Mouse (Mus musculus): ENCODE results near the gene Tgm3. TPM values are rescaled to one million over a fixed set of nuclear protein-coding genes. Genes with fewer than 3 reads are reported as not detected.

The Tgm3 gene
- polyA plus RNA-seq (2012; rRNA removed): 0.41 and 0.52 TPM in 2 replicates

GRCm38 (mm10) chr2:130012026-130012425 lies at the start of gene Tgm3:
Gene Tgm3 (plus strand): TSS chr2:130012349.
- no peak for DNase-seq (ENCODE audit: low read depth)

- DNase-seq (ENCODE audit: low read depth): no peak
Observed at GRCm38 (mm10) chr2:129980608-129981007, 31.5 kb upstream of the Tgm3 start.

GRCm38 (mm10) chr2:129987527-129988045 lies 24.6 kb upstream of the Tgm3 start:
- no peak for DNase-seq (ENCODE audit: low read depth)

GRCm38 (mm10) chr2:129989646-129990045 lies 22.5 kb upstream of the Tgm3 start:
- DNase-seq (ENCODE audit: low read depth): no peak

GRCm38 (mm10) chr2:129994468-129994867 lies 17.7 kb upstream of the Tgm3 start:
- DNase-seq (ENCODE audit: low read depth): no peak

GRCm38 (mm10) chr2:129998476-129998875 lies 13.7 kb upstream of the Tgm3 start:
- no peak for DNase-seq (ENCODE audit: low read depth)

- no peak for DNase-seq (ENCODE audit: low read depth)
Observed at GRCm38 (mm10) chr2:129999296-129999695, 12.9 kb upstream of the Tgm3 start.

GRCm38 (mm10) chr2:130000601-130001000 lies 11.5 kb upstream of the Tgm3 start:
- no peak for DNase-seq (ENCODE audit: low read depth)

GRCm38 (mm10) chr2:130004046-130004445 lies 8.1 kb upstream of the Tgm3 start:
- no peak for DNase-seq (ENCODE audit: low read depth)

GRCm38 (mm10) chr2:130009371-130009770 lies 2.8 kb upstream of the Tgm3 start:
- no peak for DNase-seq (ENCODE audit: low read depth)

GRCm38 (mm10) chr2:130013646-130014045 lies 1.5 kb downstream of the Tgm3 start:
- DNase-seq (ENCODE audit: low read depth): no peak

GRCm38 (mm10) chr2:130015196-130015595 lies 3.0 kb downstream of the Tgm3 start:
- DNase-seq (ENCODE audit: low read depth): no peak

GRCm38 (mm10) chr2:130018084-130018483 lies 5.9 kb downstream of the Tgm3 start:
- DNase-seq (ENCODE audit: low read depth): no peak

GRCm38 (mm10) chr2:130027890-130028289 lies 15.7 kb downstream of the Tgm3 start:
- DNase-seq (ENCODE audit: low read depth): no peak

GRCm38 (mm10) chr2:130029826-130030225 lies 17.7 kb downstream of the Tgm3 start:
- no peak for DNase-seq (ENCODE audit: low read depth)

GRCm38 (mm10) chr2:130032661-130033060 lies 20.5 kb downstream of the Tgm3 start:
- no peak for DNase-seq (ENCODE audit: low read depth)

GRCm38 (mm10) chr2:130036846-130037245 lies 24.7 kb downstream of the Tgm3 start:
- no peak for DNase-seq (ENCODE audit: low read depth)

GRCm38 (mm10) chr2:130038971-130039370 lies 26.8 kb downstream of the Tgm3 start:
- no peak for DNase-seq (ENCODE audit: low read depth)

GRCm38 (mm10) chr2:130040190-130040886 lies 28.2 kb downstream of the Tgm3 start:
- DNase-seq (ENCODE audit: low read depth): peak; percentile 84

- DNase-seq (ENCODE audit: low read depth): no peak
Observed at GRCm38 (mm10) chr2:130043835-130044234, 31.7 kb downstream of the Tgm3 start.

- no peak for DNase-seq (ENCODE audit: low read depth)
Observed at GRCm38 (mm10) chr2:130047923-130048440, 35.8 kb downstream of the Tgm3 start.

- DNase-seq (ENCODE audit: low read depth): no peak
Observed at GRCm38 (mm10) chr2:130048792-130049191, 36.6 kb downstream of the Tgm3 start.

- peak; percentile 10 for DNase-seq (ENCODE audit: low read depth)
Observed at GRCm38 (mm10) chr2:130058149-130058548, 46.0 kb downstream of the Tgm3 start.
